Mouse (Mus musculus): ENCODE data around the gene Cd59a.

DNA sequence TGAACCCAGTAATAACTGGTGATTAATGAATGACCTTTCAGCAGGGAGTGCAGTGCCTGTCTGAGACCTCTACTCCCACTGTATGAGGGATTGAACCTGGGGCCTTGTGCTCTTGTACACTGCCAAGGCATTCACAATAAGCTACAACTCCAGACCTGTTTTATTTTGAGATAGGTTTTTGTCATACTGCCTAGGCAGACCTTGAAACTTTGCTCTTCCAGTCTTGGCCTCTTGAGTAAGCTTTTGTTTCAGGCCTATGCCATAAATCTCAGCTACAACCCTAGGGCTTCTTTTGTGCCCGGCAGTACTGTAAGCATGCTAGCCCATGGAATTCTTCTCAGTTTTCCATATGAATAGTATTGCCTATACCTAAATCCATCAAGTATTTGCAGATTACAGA is 23.5 kb downstream of the Cd59a start:
- TF ChIP-seq CTCF (IDR thresholded peaks at IDR 0.05; ENCODE audit: low read depth, low read length) (no peak), POLR2A (IDR thresholded peaks at IDR 0.05; ENCODE audit: insufficient read depth, low read length) (no peak), EP300 (IDR thresholded peaks at IDR 0.05; ENCODE audit: insufficient read depth, low read depth, low read length) (no peak)

All from ES-Bruce4 (cell line).